Mouse (Mus musculus): ENCODE measurements around the gene Tuba1b.

DNA sequence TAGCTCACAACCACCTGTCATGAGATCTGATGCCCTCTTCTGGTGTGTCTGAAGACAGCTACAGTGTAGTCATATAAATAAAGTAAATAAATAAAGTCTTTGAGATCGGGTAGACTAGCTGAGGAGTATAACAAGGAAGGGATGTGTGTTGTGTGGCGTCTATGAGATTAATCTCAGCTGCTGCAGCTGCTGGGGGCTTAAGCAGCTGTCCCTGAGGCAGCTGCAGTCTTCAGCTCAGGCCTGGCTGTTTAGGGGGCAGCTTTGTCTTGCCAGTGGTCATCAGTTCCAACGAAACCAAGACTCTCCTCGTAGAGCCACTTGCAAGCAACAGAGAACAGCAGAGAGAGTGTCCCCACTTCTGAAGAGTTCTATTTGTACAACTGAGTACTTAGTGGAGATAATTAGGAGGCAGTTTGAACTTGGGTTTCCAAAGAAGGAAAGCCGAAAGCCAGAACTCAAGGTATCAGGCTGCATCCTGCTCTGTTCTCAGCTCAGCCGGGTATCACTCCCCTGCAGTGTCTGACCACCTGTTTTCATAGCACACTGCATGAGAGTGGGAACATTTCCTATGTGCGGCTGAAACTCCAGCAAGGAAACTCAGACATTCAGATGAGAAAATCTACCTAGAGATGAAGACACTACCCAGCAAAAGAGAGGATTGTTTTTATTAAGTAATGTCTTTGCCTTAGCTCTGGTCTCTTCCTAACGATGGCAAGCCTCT is 47.5 kb downstream of the Tuba1b start:
- TF ChIP-seq CTCF (IDR thresholded peaks at IDR 0.05; ENCODE audit: low read depth) (no peak), EP300 (IDR thresholded peaks at IDR 0.05; ENCODE audit: low read depth) (no peak)
